Mouse (Mus musculus) cortical plate, adult 2 months (tissue): Measurements from ENCODE around the gene Pbxip1. TPM values are rescaled to one million over a fixed set of nuclear protein-coding genes. Genes with fewer than 3 reads are reported as not detected.
"Not testable (repeated sequence)": the region's sequence is repeated elsewhere in the genome, so short reads cannot be mapped to it uniquely, and the experiment has no call there.

Source experiments
- H3K27ac ChIP-seq: fragments of 200-500 bp; 2 replicates; pipeline ENCODE4 v1.5.1; 2012; ENCODE audit warnings: low read length, control low read depth, inconsistent platforms; ENCODE audit not compliant: insufficient read depth
- H3K4me1 ChIP-seq: fragments of 200-500 bp; 2 replicates; pipeline ENCODE4 v1.6.1; 2011; ENCODE audit warnings: low read length; ENCODE audit not compliant: control insufficient read depth, insufficient read depth
- H3K4me3 ChIP-seq: fragments of 200-500 bp; 2 replicates; pipeline ENCODE4 v1.5.1; 2011; ENCODE audit warnings: mild to moderate bottlenecking, low read length, control low read depth; ENCODE audit not compliant: insufficient read depth
- CTCF ChIP-seq: fragments of 200-500 bp; IDR thresholded peaks from 2 replicates; pipeline ENCODE4 v1.5.1; 2011; ENCODE audit warnings: mild to moderate bottlenecking, control low read depth, low read length; ENCODE audit not compliant: insufficient read depth; ENCODE audit errors: extremely low read depth
- POLR2A ChIP-seq: fragments of 200-500 bp; IDR thresholded peaks from 2 replicates; pipeline ENCODE4 v1.6.1; 2011; ENCODE audit warnings: mild to moderate bottlenecking, low read length, control low read depth; ENCODE audit not compliant: insufficient read depth; ENCODE audit errors: extremely low read depth
- polyA plus RNA-seq: library from polyadenylated mRNA; depleted of rRNA; stranded (reverse); fragments of >200 nt; gene quantifications from 2 replicates; pipeline ENCODE4 v1.2.3, GENCODE M21; 2012

The Pbxip1 gene
- polyA plus RNA-seq, 1 experiment: 38.0 TPM

- H3K4me1 ChIP-seq: peaks cover 3% of the 10 kb centered on the region; the same call in 1 of the 2 replicates
- peak overlapping the region; percentile 73; the same call in 1 of the 2 replicates for H3K4me3 ChIP-seq
- no peak for TF ChIP-seq CTCF
- TF ChIP-seq POLR2A: no peak
- no peak overlapping the region for H3K27ac ChIP-seq
Observed at GRCm38 (mm10) chr3:89419981-89420380, 16.5 kb upstream of the Pbxip1 start.

GRCm38 (mm10) chr3:89420421-89420820, 16.1 kb upstream of the Pbxip1 start:
- no peak overlapping the region for H3K27ac ChIP-seq
- TF ChIP-seq POLR2A: no peak
- no peak for TF ChIP-seq CTCF
- H3K4me3 ChIP-seq: no peak overlapping the region; the same call in 1 of the 2 replicates
- H3K4me1 ChIP-seq: peaks cover 3% of the 10 kb centered on the region; the same call in 1 of the 2 replicates

- H3K27ac ChIP-seq: 0 out of 2 replicates have a peak overlapping the region, but pooled peaks have one; percentile 14
- TF ChIP-seq CTCF (no peak), POLR2A (peak; percentile 98)
- peaks cover 3% of the 10 kb centered on the region; the same call in 1 of the 2 replicates for H3K4me1 ChIP-seq
- H3K4me3 ChIP-seq: peak overlapping the region; percentile 22; the same call in 1 of the 2 replicates
Observed at GRCm38 (mm10) chr3:89421002-89421774, 15.3 kb upstream of the Pbxip1 start.

- 0 out of 2 replicates have a peak overlapping the region, but pooled peaks have one; percentile 14 for H3K27ac ChIP-seq
- H3K4me1 ChIP-seq: peaks cover 3% of the 10 kb centered on the region; the same call in 1 of the 2 replicates
- TF ChIP-seq POLR2A (no peak), CTCF (no peak)
- peak overlapping the region; percentile 22 for H3K4me3 ChIP-seq
Observed at GRCm38 (mm10) chr3:89421810-89422473, 14.6 kb upstream of the Pbxip1 start.

GRCm38 (mm10) chr3:89422556-89423205, 13.8 kb upstream of the Pbxip1 start:
- H3K27ac ChIP-seq: no peak overlapping the region
- H3K4me1 ChIP-seq: peaks cover 3% of the 10 kb centered on the region; the same call in 1 of the 2 replicates
- TF ChIP-seq CTCF (no peak), POLR2A (no peak)
- H3K4me3 ChIP-seq: no peak overlapping the region; the same call in 1 of the 2 replicates

- no peak overlapping the region for H3K27ac ChIP-seq
- H3K4me1 ChIP-seq: peaks cover 3% of the 10 kb centered on the region; the same call in 1 of the 2 replicates
- no peak for TF ChIP-seq CTCF
- no peak for TF ChIP-seq POLR2A
- no peak overlapping the region for H3K4me3 ChIP-seq
Observed at GRCm38 (mm10) chr3:89424416-89425140, 11.9 kb upstream of the Pbxip1 start.

- no peak overlapping the region for H3K4me3 ChIP-seq
- H3K27ac ChIP-seq: no peak overlapping the region
- peaks cover 3% of the 10 kb centered on the region; the same call in 1 of the 2 replicates for H3K4me1 ChIP-seq
- TF ChIP-seq CTCF (no peak), POLR2A (no peak)
Observed at GRCm38 (mm10) chr3:89425141-89425525, 11.4 kb upstream of the Pbxip1 start.

- no peak overlapping the region for H3K27ac ChIP-seq
- TF ChIP-seq CTCF (no peak), POLR2A (no peak)
- no peak overlapping the region for H3K4me3 ChIP-seq
- peaks cover 2% of the 10 kb centered on the region; the same call in 1 of the 2 replicates for H3K4me1 ChIP-seq
Observed at GRCm38 (mm10) chr3:89425876-89426275, 10.6 kb upstream of the Pbxip1 start.

GRCm38 (mm10) chr3:89429021-89429420, 7.5 kb upstream of the Pbxip1 start:
- H3K4me1 ChIP-seq, H3K27ac ChIP-seq, H3K4me3 ChIP-seq: not testable (repeated sequence)
